Mouse (Mus musculus): Measurements from ENCODE around the gene Vmn2r26. TPM values are rescaled to one million over a fixed set of nuclear protein-coding genes. Genes with fewer than 3 reads are reported as not detected.

The Vmn2r26 gene
- not detected in 2 replicates for polyA plus RNA-seq (2021; fragmentation: Nextera tagmentation)
- long read RNA-seq, experiment 1: 0 reads
- long read RNA-seq, experiment 2: 0 reads

DNA sequence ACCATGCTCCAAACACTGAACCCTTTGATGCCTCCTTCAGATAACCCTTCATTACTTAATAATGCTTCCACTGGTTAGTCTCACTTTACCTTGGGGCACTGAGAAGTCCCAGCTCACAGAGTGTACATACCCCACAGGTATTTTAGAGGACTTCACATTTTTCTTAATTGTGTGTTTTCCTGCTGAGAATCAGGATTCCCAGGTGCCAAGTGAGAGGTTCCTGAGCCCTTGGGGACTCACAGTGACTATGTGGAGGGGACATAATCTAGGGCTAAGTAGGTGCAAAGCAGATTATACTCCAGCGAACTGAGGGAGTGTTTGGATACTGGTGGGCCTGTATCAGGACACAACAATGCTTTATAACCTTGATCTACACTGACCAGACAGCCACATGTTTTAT, at the start of gene Vmn2r26:
TSS of gene Vmn2r26 (plus strand) at position 301 of the 400 bp plus-strand sequence.

Other genes starting within 250 kb of the Vmn2r26 start
- not detected in 2 replicates for gene Vmn2r24, start 245.7 kb upstream of the Vmn2r26 start, polyA plus RNA-seq (2021; fragmentation: Nextera tagmentation)
- gene Vmn2r25, start 171.1 kb upstream of the Vmn2r26 start, polyA plus RNA-seq (2021; fragmentation: Nextera tagmentation): not detected in 2 replicates
- not detected in 2 replicates for gene Vmn2r27, start 207.3 kb downstream of the Vmn2r26 start, polyA plus RNA-seq (2021; fragmentation: Nextera tagmentation)

Measured in layer of hippocampus, adult 6 months (tissue).